Mouse (Mus musculus) intestine, embryonic 14.5 days (tissue): ENCODE results near the gene Phf19. TPM values are rescaled to one million over a fixed set of nuclear protein-coding genes. Genes with fewer than 3 reads are reported as not detected.

Experiments
- ATAC-seq: fragments of 200-750 bp; cut with Nextera tagmentation; replicated peaks from 2 replicates; pipeline ENCODE4 v1.8.0; 2017; ENCODE audit warnings: low read depth, moderate number of reproducible peaks, moderate TSS enrichment, moderate library complexity; ENCODE audit not compliant: low FRiP score, low TSS enrichment
- DNase-seq: peaks from one replicate; pipeline ENCODE4 v3.0.0-alpha.2; 2018; ENCODE audit warnings: low spot score
- H3K27ac ChIP-seq: fragments of 300-500 bp; sonication (generic); 2 replicates; pipeline ENCODE4 v1.5.1; 2014; ENCODE audit warnings: low read depth, mild to moderate bottlenecking, control low read depth
- H3K27me3 ChIP-seq: fragments of 300-500 bp; sonication (generic); replicated peaks from 2 replicates; pipeline ENCODE4 v1.6.1; 2014; ENCODE audit warnings: low read length, control low read depth; ENCODE audit not compliant: control insufficient read depth, insufficient read depth
- H3K36me3 ChIP-seq: fragments of 300-500 bp; sonication (generic); 2 replicates; pipeline ENCODE4 v1.6.1; 2014; ENCODE audit warnings: low read length, control low read depth; ENCODE audit not compliant: control insufficient read depth, insufficient read depth
- H3K4me1 ChIP-seq: fragments of 300-500 bp; sonication (generic); replicated peaks from 2 replicates; pipeline ENCODE4 v1.6.1; 2014; ENCODE audit warnings: low read length, control low read depth, mixed read lengths; ENCODE audit not compliant: control insufficient read depth, insufficient read depth
- H3K4me2 ChIP-seq: fragments of 300-500 bp; sonication (generic); 2 replicates; pipeline ENCODE4 v1.6.1; 2014; ENCODE audit warnings: low read length
- H3K4me3 ChIP-seq: fragments of 300-500 bp; sonication (generic); 2 replicates; pipeline ENCODE4 v1.5.1; 2014; ENCODE audit warnings: low read depth, low read length, control low read depth, mixed read lengths
- H3K9ac ChIP-seq: fragments of 300-500 bp; sonication (generic); 2 replicates; pipeline ENCODE4 v1.6.1; 2014; ENCODE audit warnings: mild to moderate bottlenecking, low read length
- H3K9me3 ChIP-seq: fragments of 300-500 bp; sonication (generic); 2 replicates; pipeline ENCODE4 v1.6.1; 2016; ENCODE audit warnings: low read length, control low read depth; ENCODE audit not compliant: control insufficient read depth
- WGBS: fragments of 180-500 bp; shearing (Covaris S2); extraction: QIAGEN DNeasy Blood & Tissue Kit; methylation state at CpG from one replicate; pipeline ENCODE4 v1.1.7; 2014; 5-methylcytosine and 5-hydroxymethylcytosine counted together
- polyA plus RNA-seq: library from polyadenylated mRNA; unstranded; fragments of >200 nt; fragmentation: Nextera tagmentation; extraction: Ambion mirVana; gene quantifications from 2 replicates; pipeline ENCODE4 v1.2.1, GENCODE M21; 2014

Gene Phf19
- polyA plus RNA-seq, 1 experiment from 2014 or later: 8.3 TPM

DNA sequence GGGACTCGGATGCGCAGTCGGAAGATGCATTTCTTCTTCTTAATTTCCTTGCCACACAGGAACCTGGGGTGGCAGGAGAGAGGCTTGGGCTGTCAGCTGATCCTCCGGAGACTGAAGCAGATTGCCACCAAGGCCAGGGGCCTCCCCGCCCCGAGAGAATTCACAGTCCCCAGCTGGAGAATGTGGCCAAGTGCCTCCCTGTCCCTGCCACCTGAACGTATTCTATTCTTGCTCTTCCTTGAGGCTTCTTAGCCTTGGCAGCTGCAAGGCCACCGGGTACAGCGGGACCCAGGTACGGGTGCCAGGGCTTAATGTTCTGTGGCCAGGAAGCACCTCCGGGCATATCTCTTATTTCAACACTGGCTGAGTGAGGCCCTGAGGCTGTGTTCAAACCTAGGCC, 14.1 kb downstream of the Phf19 start:
- no peak overlapping the region for H3K27ac ChIP-seq
- no peak for DNase-seq
- WGBS: 82% methylated on average over 11 of the region's 11 CpGs
- H3K4me2 ChIP-seq: no peak overlapping the region
- no peaks in the 10 kb centered on the region for H3K27me3 ChIP-seq
- no peak overlapping the region for H3K9ac ChIP-seq
- no peak overlapping the region for H3K4me3 ChIP-seq
- ATAC-seq: no peak
- H3K9me3 ChIP-seq: no peaks in the 10 kb centered on the region
- 0 out of 2 replicates have a peak, but pooled peaks cover 5% of the 10 kb centered on the region for H3K4me1 ChIP-seq
- 0 out of 2 replicates have a peak, but pooled peaks cover 4% of the 10 kb centered on the region for H3K36me3 ChIP-seq

DNA sequence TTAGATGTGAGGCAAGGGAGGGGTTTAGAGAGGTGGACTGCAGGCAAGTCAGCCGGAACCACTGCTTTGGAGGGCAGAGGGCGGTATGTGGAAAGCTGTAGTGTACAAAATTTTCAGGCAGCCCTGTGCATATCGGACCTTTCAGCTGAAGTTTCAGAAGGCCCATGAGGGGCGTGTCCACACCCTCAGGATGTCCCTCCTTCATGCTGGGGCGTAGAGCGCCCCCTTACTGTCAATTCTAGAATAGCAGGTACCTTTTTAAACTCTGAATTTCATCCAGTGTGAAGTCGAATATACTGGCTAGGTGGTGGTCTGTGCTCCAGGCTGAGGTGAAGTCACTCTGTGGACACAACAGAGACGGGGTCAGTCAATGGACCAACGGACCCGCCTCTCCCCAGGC, 16.0 kb downstream of the Phf19 start:
- no peaks in the 10 kb centered on the region for H3K9me3 ChIP-seq
- H3K27ac ChIP-seq: no peak overlapping the region
- no peak for DNase-seq
- H3K4me1 ChIP-seq: no peaks in the 10 kb centered on the region
- WGBS: 26% methylated on average over 10 of the region's 10 CpGs
- H3K36me3 ChIP-seq: 0 out of 2 replicates have a peak, but pooled peaks cover 4% of the 10 kb centered on the region
- H3K9ac ChIP-seq: no peak overlapping the region
- 0 out of 2 replicates have a peak, but pooled peaks have one; percentile 12 for ATAC-seq
- H3K4me3 ChIP-seq: no peak overlapping the region
- H3K4me2 ChIP-seq: no peak overlapping the region
- H3K27me3 ChIP-seq: no peaks in the 10 kb centered on the region

DNA sequence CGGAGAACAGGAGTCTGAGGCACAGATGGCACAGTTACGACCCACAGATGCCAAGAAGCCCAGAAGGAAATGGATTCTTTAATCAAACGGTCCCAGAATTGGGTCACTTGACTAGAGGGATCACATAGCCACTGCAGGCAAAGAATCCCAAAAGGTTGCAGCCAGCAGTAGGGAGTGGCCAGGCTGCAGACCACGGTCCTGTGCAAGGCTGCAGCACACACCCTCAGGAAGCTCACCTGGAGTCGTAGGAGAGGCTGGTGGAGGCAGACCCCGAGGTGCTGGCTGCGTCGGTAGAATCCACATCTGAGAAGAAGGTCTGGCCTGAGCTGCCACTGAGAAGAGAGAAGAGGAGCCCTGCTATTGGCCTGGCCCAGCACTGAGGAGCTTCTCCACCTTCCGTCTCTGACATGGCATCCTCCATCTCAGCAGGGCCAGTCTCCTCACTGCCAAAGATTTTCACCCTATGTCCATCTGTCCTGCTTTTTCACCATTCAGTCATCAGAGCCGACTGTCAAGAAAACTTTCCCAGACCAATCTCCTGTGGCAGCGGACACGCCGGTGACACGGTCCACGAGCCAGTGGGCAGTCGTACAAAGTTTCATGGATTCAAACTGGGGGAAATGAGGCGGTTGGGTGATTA, 16.9 kb downstream of the Phf19 start:
- no peaks in the 10 kb centered on the region for H3K9me3 ChIP-seq
- 83% methylated on average over 17 of the region's 17 CpGs for WGBS
- no peaks in the 10 kb centered on the region for H3K4me1 ChIP-seq
- H3K4me3 ChIP-seq: no peak overlapping the region
- no peaks in the 10 kb centered on the region for H3K27me3 ChIP-seq
- H3K27ac ChIP-seq: no peak overlapping the region
- H3K4me2 ChIP-seq: no peak overlapping the region
- DNase-seq (no peak), ATAC-seq (no peak)
- H3K9ac ChIP-seq: no peak overlapping the region
- 0 out of 2 replicates have a peak, but pooled peaks cover 4% of the 10 kb centered on the region for H3K36me3 ChIP-seq

DNA sequence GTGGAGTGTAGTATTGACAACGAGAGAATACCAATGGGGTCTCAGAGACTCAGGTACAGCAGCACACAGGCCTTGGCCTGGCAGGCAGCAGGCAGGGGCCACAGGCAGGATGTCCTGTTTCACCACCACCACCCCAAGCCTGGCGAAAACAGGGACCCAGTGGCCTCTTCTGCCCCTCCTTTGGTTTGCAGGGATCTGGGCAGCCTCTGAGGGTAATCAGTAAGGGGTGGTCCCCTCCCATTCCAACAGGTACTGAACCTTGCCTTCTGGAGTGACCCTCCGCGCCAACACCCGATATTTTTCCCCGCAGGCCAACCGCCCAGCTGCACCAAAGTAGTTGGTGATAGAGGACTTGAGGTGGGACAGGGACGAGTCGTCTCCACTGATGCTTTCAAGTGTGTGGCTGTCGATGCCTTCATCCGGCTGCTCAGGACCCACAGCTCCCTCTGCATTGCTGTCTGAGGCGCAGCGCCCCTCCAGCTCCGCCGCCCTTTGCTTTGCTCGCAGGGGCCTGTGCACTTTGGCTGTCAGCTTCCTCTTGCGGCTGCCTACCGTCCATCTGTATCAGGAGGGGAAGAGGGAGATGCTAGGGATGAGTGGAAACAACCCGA, 18.2 kb downstream of the Phf19 start:
- no peaks in the 10 kb centered on the region for H3K4me1 ChIP-seq
- 0 out of 2 replicates have a peak, but pooled peaks cover 4% of the 10 kb centered on the region for H3K36me3 ChIP-seq
- ATAC-seq: no peak
- no peak overlapping the region for H3K9ac ChIP-seq
- H3K4me3 ChIP-seq: no peak overlapping the region
- H3K4me2 ChIP-seq: no peak overlapping the region
- DNase-seq: no peak
- no peak overlapping the region for H3K27ac ChIP-seq
- WGBS: 78% methylated on average over 19 of the region's 19 CpGs
- H3K9me3 ChIP-seq: no peaks in the 10 kb centered on the region
- H3K27me3 ChIP-seq: no peaks in the 10 kb centered on the region

DNA sequence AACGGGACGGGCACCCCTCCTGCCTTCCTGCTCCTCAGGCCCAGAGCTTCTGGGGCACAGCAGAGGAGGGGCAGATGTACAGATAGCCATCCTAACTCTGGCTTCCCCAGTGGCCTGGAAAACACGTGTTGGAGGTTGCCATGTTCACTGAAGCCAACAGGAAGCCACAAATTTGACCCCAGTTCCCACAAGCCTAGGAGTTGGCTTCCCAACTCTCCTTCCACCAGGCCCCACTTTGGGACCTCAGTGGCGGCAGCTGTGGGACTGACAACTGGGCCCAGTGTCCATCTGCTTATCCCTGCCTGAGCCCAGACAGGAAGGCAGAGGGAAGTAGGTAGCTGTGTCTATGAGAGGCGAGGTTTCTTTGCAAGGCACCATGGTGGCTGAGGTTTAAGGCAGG, 19.9 kb downstream of the Phf19 start:
- H3K9ac ChIP-seq: no peak overlapping the region
- DNase-seq: no peak
- H3K27me3 ChIP-seq: no peaks in the 10 kb centered on the region
- WGBS: 67% methylated on average over 5 of the region's 5 CpGs
- ATAC-seq: no peak
- H3K27ac ChIP-seq: no peak overlapping the region
- no peak overlapping the region for H3K4me2 ChIP-seq
- no peaks in the 10 kb centered on the region for H3K9me3 ChIP-seq
- no peaks in the 10 kb centered on the region for H3K4me1 ChIP-seq
- H3K36me3 ChIP-seq: 0 out of 2 replicates have a peak, but pooled peaks cover 4% of the 10 kb centered on the region
- no peak overlapping the region for H3K4me3 ChIP-seq

DNA sequence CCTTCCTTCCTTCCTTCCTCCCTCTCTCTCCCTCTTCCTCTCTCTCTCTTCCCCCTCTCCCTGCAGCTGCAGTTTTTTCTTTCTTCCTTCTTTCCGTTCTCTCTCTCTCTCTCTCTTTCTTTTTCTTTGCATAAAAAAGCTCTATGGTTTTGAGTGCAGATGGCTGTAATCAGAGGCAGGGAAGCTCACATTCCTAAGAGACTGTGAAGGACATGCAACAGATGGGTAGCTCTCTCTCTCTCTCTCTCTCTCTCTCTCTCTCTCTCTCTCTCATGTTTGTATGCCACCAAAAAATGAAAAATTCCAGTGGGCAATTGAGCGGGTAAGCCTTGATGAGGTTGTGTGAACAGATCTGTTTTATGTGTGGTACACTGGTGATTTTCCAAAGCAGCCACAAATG, 29.6 kb downstream of the Phf19 start:
- Histone ChIP-seq H3K4me1 (no peaks in the 10 kb centered on the region), H3K27me3 (no peaks in the 10 kb centered on the region), H3K9ac (no peak overlapping the region), H3K4me2 (no peak overlapping the region), H3K27ac (no peak overlapping the region), H3K4me3 (no peak overlapping the region), H3K9me3 (no peaks in the 10 kb centered on the region), H3K36me3 (no peaks in the 10 kb centered on the region)
- ATAC-seq (no peak), DNase-seq (no peak)
- 73% methylated on average over 2 of the region's 2 CpGs for WGBS

DNA sequence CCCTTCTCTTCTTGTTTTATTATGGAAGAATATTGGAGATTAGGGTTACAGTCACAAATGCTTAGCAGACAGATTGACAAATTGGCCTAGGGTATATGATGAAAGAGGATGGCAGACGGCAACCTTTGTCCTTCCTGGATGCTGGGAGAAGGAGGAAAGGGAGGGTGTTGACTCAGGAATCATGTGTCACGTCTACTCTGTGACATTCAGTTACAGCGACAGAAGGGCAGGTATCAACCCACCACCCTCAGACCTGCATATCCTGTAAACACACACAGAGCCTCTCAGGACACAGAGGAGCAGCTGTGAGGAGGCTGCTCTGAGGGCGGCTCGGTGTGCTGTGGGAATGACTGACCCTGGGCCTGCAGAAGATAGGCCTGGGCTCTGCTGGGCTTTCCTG, 30.6 kb downstream of the Phf19 start:
- H3K9ac ChIP-seq: no peak overlapping the region

DNA sequence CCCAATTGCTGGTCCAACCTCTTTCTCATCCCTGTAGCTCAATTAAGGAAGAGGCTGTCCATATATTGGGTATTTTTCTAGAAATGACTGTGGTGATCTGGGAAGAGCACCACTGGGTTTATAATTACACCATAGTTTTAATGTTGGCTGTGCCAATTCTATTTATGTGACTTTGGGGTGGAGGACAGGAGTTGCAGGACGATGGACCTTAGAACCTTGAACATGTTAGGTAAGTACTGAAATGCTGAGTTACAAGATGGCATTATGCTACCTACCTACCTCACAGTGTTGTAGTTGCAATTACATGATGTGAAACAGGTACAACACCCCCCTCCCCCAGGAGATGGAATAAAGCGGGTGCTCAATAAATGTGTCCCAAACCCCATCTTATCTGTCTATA, 31.1 kb downstream of the Phf19 start:
- no peak; the same call in 1 of the 2 replicates for ATAC-seq
- no peak overlapping the region for H3K9ac ChIP-seq
- H3K9me3 ChIP-seq: no peaks in the 10 kb centered on the region
- DNase-seq: no peak
- WGBS: 89% methylated on average over 2 of the region's 2 CpGs
- H3K27ac ChIP-seq: no peak overlapping the region
- no peaks in the 10 kb centered on the region for H3K36me3 ChIP-seq
- H3K4me1 ChIP-seq: no peaks in the 10 kb centered on the region
- no peak overlapping the region for H3K4me3 ChIP-seq
- H3K4me2 ChIP-seq: no peak overlapping the region
- H3K27me3 ChIP-seq: no peaks in the 10 kb centered on the region

More for the DNA sequence above, 30.6 kb downstream of the Phf19 start:
- ATAC-seq (0 out of 2 replicates have a peak, but pooled peaks have one; percentile 53), DNase-seq (no peak)
- H3K4me3 ChIP-seq: no peak overlapping the region
- H3K4me1 ChIP-seq: no peaks in the 10 kb centered on the region
- WGBS: 40% methylated on average over 5 of the region's 5 CpGs
- H3K9me3 ChIP-seq: no peaks in the 10 kb centered on the region
- no peaks in the 10 kb centered on the region for H3K27me3 ChIP-seq
- H3K27ac ChIP-seq: no peak overlapping the region
- no peak overlapping the region for H3K4me2 ChIP-seq
- no peaks in the 10 kb centered on the region for H3K36me3 ChIP-seq

DNA sequence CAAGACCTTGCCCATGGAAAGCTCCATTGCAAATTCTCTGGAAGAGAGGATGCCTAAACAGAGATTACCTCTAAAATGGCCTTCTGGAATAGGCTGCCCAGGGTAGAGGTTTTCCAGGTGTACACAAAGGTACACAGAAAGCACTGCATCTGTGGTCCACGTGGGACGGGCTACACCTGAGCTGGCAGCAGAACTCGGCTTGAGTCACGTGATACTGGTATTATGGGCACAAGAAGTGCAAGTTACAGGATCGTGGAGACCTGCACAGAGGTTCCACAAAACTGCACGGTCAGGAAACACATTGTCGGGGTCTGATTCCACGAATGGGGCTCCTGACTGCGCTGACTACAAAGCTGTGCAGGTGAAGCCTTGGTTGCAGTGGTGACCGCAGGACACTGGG, 33.8 kb downstream of the Phf19 start:
- no peaks in the 10 kb centered on the region for H3K4me1 ChIP-seq
- no peak overlapping the region for H3K4me2 ChIP-seq
- no peak overlapping the region for H3K4me3 ChIP-seq
- no peaks in the 10 kb centered on the region for H3K9me3 ChIP-seq
- H3K9ac ChIP-seq: no peak overlapping the region
- 81% methylated on average over 10 of the region's 10 CpGs for WGBS
- DNase-seq (no peak), ATAC-seq (no peak)
- H3K36me3 ChIP-seq: no peaks in the 10 kb centered on the region
- H3K27me3 ChIP-seq: peaks cover 3% of the 10 kb centered on the region; the same call in 1 of the 2 replicates
- no peak overlapping the region for H3K27ac ChIP-seq
